Mouse (Mus musculus): ENCODE results near the gene Rab3il1.

- TF ChIP-seq CTCF (IDR thresholded peaks at IDR 0.05; ENCODE audit: control insufficient read depth, insufficient read depth, insufficient read length), result no peak
- TF ChIP-seq MYOG (IDR thresholded peaks at IDR 0.05; ENCODE audit: control insufficient read depth, extremely low read depth, insufficient read length), result no peak
- TF ChIP-seq CEBPB (IDR thresholded peaks at IDR 0.05; ENCODE audit: low read depth), result no peak
- TF ChIP-seq MAX (IDR thresholded peaks at IDR 0.05), result no peak
- no peak for TF ChIP-seq USF1 (IDR thresholded peaks at IDR 0.05; ENCODE audit: low read depth)
- TF ChIP-seq MYOD1 (IDR thresholded peaks at IDR 0.05; ENCODE audit: control insufficient read depth, insufficient read length, low read depth), result no peak
Measured at GRCm38 (mm10) chr19:10029746-10030145, 28.3 kb downstream of the Rab3il1 start.

All from C2C12 (cell line).